Mouse (Mus musculus) gastrocnemius, postnatal 10 days (tissue): ENCODE measurements around the gene Eef2. TPM values are rescaled to one million over a fixed set of nuclear protein-coding genes. Genes with fewer than 3 reads are reported as not detected.

Experiments used
- DNase-seq: peaks from one replicate; pipeline ENCODE4 v3.0.0; 2021; ENCODE audit warnings: mixed read lengths
- long read RNA-seq, 2 experiments: library from polyadenylated mRNA; stranded (forward); transcript quantifications; one replicate each; pipeline ENCODE4 v2.0.0; 2021
- total RNA-seq, 2 experiments: library from RNA; stranded (reverse); gene quantifications; 2 replicates each; pipeline ENCODE4 v1.2.3; 2021

Gene Eef2
- total RNA-seq = 1,000 to 10,000 TPM in 1 of 2 experiments, 100 to 1,000 TPM in 1; 974 to 1,018 TPM
- long read RNA-seq, experiment 1, transcript Eef2-201 (14 exons, 3,089 nt) = major isoform, 606 of 812 reads
- long read RNA-seq, experiment 1, partial matches to known transcripts = 191 of 812 reads
- long read RNA-seq, experiment 1, other reads (novel, unspliced or antisense) = 15 of 812 reads
- long read RNA-seq, experiment 2, transcript Eef2-201 (14 exons, 3,089 nt) = major isoform, 444 of 673 reads
- long read RNA-seq, experiment 2, partial matches to known transcripts = 207 of 673 reads
- long read RNA-seq, experiment 2, other reads (novel, unspliced or antisense) = 22 of 673 reads

DNA sequence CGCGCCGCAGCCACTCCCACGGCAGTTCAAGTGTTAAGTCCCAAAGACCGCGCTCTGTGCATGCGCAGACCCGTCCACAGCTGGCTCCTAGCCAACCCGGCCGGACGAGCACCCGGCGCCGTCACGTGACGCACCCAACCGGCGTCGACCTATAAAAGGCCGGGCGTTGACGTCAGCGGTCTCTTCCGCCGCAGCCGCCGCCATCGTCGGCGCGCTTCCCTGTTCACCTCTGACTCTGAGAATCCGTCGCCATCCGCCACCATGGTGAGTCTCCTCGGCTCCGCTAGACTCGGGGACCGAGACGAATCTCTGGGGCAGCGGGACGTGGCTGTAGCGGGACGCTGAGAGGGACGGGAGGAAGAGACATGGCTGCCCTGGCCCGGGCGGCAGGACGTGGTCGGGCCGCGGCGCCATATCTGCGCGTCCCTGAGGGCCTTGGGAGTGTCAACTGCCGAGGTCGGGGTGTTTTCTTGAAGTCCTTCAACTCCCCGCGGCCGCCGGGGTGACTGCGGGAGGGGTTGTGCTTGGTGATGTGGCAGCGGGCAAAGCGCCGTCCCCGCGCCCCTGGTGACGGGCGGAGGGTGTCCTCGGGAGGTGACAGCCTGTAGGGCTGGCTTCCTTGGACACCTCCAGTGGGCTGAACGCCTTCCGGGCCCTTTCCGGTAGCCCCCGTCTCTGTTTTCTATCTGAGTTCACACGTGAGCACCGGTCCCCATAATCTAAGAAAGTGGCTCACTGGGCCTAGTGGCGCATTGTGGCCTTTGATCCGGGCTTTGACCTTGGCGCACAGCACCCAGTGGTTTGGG lies at the start of gene Eef2:
Gene Eef2, plus strand, starts transcription at position 166 of the 806 bp plus-strand sequence.
- DNase-seq = peak; percentile 100

DNA sequence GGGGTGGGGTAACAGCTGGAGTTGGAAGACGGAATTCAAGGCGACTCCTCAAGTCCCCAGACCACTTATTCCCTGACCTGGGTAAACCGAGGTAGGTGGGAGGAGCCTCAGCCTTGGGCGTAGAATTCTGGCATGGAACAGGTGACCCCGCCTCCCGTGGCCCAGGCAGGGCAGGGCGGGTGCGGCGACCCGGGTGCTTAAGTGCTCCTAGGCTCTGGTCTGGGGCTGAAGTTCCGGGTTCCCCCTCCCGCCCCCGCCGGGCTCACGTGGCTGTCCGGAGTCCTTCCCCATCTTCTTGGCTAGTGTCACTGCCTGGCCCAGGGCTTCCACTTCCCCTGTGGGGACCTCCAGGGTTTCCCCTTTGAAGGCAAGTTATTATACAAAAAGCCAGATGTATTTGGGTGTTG lies 42.2 kb upstream of the Eef2 start:
- peak; percentile 63 for DNase-seq

DNA sequence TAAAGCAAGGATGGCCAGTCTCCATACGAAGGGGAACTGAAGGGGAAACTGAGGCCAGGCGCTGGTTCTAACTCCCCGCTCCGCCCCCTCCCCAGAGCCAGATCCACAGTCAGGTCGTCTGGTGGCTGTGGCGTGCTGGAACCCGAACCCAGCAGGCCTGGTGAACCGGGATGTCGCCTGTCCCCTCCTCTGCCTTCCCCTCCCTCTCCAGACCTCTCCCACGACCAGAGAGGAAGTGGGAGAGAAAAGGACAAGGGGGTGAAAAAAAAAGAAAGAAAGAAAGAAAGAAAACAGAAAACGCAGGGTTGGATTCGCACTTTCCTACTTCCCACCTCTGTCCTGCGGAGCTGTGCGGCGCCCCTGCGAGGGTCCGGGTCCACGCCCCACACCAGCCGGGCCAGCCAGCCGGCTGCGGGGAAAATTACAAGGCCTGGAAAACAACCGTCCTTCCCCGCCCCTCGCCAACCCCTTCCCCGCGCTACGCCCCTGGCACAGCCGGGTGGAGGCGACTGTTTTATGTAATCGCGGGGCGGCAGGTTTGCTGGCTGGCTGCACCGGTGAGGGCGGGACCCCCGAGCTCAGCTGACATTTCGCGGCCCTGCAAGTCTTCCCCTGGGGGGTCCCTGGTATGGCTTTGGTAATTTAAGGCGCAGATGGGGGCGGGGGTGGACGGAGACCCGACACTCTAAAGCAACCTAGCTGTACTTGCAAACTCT lies 41.3 kb upstream of the Eef2 start, which contains the start of gene Zbtb7a:
Gene Zbtb7a, plus strand, starts transcription at position 255 of the 716 bp plus-strand sequence.
- DNase-seq = peak; percentile 48

DNA sequence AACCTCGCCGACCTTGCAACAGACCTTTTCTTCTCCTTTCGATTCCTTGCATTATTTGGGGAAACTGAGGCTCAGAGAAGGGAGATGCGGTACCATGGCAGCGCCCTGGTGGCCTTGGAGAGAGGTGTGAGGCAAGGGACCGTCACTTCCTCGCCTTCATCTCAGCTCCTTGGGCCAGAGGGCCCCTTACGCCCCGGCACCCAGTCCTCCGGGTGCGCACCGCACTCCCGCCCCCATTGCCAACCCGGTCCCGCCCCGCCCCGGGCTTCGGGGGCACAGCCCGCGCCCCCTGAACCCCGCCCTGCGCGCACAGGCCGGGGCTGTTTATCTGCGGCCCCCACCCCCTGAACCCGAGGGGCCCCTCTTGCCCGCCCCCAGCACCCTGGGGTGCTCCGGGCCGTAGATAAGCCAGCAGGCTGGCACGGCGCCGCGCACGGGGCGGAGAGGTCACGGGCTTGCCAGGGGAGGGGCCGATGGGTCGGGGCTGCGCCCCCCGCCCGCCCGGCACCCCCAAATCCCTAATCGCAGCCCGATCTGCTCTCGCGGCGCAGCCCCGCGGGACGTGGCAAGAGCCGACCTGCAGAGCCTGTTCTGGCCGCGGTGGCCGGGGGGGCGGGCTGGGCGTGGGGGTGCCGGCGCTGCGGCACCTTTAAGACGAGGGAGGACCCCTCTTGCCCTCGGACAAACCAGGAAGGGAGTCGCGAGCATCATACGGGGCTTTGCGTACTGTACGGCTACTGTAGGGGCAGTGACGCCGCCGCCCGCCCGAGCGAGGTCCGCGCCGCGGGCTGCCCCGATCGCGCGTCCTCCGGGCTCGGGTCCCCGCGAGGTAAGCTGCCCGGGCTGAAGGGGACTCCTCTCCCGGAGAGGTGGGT lies 40.4 kb upstream of the Eef2 start:
- peak; percentile 73 for DNase-seq

DNA sequence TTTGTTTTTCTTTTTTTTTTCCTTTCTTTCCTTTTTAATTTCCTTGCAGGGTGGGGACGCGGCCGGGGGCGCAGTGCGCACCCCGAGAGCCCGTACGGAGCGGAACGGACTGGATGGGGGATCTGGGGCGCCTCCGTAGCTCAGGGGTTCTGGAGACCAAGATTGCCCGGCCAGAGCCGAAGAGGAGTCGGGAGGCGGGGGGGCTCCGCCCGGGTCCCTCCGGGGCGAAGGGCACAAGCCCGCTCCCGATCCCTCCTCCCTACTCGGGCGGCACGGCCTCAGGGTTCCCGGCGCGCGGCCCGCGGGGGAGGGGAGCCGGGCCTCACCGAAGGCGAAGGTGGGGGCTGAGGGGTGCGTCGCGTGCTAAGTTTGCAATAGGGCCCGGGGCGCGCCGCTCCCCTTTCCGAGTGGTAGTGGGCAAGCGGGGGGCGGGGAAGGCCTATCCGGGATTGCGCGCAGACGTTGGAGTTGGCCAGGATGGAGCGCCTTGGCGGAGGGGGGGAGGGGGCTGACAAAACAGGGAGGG lies 39.7 kb upstream of the Eef2 start:
- DNase-seq = peak; percentile 86

DNA sequence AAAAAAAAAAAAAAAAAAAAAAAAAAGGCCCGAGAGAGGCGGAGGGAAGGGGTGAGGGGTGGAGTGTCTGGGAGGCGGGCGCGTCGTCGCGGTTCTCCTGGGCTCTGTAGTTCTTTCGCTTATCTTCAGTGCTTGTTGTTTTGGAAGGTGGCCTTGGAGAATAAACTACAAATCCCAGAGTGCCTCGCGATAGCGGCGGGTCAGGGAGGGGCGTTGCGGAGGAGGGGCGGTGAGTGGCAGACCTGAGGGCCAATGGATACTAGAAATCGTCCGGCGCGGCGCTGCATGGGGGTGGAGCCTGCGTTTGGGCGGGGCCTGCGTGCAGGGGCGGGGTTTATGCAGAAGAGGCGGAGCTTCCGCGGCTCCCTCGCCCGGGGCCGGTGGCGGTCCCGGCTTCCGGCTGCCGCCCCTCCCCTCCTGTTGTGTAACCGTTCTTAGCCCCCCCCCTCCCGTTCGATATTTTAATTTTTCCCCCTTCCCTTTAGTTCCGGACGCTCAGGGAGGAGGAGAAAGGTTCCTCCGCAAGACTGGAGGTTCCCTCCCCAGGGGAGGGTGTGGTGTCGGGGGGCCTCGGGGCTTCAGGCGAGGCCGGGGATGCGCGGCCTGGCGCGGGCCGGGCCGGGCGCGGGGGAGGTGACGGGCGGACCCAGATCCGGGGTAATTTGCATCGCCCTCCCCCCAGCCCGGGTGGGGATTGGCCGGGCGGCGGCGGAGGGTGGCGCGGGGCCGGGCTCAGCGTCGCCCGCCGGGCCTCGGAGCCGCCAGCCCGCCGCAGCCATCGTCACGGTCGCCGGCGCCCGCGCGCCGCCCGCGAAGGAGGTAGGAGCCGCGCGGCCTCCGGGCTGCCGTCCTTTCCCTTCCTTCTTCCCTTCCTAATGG lies 38.9 kb upstream of the Eef2 start:
- DNase-seq = peak; percentile 100

DNA sequence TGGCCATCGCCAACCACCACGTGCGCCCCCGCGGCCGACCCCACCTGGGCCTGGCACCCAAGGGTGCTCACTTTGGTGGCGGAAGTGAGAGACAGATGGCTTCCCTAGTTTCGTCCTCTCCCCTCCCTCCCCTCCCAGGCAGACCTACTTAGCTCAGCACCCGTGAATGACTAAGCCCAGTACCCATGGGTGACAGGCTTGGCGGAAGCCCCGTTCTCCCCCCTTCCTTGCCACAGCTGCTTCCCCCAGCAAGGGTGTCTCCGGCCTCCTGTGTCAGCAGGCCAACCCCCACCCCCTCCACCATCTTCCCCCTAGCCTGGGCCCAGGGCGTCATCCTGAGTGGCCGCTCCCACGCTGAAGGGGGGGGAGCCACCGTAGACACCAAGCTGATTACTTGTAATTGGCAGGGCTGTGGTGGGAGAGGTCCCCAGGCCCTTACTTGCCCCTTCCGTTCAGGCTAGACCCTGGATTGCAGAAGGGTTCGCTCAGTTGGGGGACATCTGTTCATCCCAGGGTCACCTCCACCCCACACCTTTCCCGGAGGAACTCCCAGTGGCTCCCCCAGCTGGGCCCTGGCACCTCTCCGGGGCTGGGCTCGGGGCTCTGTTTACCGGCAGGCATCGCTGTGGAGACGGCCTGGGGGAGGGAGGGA lies 38.2 kb upstream of the Eef2 start:
- peak; percentile 57 for DNase-seq

DNA sequence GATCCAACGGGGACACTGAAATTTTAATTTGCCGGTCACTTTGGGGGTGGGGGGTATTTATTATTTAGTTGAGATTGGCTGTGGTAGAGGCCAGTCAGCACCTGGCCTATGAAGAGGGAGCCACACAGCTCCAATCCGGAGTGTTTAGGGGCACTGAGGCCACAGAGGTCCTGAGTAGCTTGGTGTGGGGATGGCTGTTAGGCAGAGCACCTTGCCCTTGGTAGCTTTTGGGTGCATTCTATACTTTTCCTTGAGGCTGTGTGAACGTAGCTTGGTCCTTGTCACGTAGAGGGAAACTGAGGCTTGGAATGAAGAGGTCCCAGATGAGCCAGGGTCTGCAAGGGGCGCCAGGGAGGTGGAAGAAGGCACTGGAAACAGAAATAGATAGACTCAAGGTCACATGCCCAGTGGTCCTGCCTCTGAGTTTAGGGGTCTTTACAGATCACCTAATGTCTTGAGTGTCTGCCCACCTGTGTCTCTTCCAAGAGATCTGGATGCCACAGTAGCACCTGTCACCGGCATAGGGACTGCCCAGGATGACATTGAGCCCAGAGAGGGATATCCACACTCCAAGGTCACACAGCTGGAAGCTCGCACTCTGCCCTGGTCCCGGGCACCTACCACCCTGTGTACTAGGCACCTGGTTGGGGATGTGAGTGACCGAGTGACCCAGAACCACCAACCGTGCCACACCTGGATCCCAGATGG lies 37.5 kb upstream of the Eef2 start:
- no peak for DNase-seq

DNA sequence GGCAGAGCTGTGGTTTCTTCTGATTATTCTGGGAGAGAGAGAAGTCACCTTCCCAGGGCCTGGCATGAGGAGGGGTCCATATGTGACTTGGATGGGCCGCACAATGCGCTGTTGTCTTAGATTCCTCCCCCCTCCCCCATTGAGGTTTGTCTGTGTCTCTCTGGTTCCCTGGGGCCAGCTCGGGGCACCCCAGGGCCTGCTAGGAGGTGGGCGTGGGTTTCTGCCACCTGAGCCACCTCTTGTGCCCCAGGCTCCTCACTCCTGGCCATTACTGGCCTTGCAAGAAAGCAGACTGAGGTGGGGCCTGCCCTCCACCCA lies 36.9 kb upstream of the Eef2 start:
- no peak for DNase-seq

DNA sequence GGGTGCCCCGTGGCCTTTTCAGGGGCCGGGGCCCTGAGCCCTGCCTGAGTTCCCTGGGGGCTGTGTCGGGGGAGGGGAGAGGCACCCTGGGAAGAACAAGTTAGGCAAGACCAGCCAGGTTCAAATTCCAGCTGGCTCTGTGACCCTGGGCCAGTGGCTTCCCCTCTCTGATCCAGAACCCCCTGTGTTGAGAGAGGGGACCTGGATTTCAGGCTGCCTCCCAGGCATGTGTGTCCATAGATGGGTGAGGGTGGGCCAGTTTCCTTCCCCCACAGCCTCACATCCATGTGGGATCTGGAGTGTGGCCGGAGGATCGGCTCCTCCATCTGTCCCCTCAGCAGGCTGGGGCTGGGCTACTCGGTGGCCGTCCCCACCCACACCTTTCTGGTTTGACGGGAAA lies 36.4 kb upstream of the Eef2 start:
- DNase-seq = no peak

DNA sequence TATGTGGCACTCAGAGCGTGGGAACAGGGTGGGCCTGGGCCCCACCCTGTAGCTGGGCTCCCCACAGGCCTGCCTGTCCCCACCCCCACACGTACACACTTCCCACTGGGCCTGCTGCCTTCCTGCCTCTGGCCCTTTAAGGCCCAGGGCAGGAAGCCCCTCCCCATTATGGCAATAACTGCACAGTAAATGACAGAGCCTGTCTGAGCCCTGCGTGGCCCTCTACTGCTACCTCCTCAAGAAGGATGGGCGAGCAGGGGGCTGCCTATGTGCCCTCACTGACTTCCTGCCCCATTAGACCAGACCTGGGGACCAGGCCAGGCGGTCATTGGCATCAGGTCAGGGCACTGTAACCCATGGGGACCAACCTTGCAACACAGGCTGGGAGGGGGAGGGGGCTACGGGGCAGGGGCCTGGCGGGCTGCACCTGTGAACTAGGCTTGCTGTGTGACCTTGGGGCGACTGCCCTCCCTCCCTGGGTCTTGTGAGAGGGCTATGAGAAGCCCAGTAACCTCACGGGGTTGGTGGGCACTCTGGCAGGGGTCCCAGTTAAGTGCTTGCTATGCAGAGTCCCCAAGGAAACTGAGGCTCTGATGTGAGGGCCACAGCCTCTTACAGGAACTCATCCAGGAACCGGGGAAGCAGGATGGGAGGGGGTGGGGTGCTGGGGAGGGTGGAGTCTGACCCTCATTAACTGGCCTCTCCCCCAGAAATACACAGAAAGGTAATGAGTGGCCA lies 35.5 kb upstream of the Eef2 start:
- DNase-seq = no peak

DNA sequence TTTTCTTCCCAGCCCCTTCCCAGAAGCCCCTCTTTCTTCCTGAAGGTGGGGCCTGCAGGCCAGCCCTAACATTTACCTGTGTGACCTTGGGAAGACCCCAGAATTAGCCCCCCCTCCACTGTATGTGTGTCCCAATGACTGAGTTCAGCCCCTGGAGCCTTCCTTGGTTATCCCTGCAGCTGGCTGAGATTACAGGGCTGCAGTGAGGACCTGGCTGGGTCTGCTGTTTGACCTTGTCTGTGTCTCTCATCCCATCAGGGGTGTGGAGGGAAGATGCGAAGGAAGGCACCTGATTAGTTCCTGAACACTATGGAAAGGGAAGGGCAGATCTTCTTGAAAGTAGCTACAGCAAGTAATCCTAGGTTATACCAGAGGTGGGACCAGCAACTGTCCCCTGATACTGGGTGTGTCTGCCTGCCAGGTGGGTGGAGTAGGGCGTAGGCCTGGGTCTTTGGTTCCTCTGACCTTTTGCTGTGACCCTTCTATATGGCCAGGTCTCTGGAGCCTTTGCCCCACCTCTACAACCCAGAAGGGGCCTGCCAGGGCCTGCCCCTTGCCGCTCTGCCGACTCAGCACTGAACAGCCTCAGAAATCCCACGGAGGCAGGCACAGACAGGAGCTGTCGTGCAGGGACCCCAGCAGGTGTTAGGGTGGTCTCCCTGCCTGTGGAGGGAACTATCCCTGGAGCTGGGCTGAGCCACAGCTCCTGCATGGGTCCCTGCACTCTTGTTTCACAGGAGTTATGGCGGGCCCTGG lies 34.8 kb upstream of the Eef2 start:
- no peak for DNase-seq

DNA sequence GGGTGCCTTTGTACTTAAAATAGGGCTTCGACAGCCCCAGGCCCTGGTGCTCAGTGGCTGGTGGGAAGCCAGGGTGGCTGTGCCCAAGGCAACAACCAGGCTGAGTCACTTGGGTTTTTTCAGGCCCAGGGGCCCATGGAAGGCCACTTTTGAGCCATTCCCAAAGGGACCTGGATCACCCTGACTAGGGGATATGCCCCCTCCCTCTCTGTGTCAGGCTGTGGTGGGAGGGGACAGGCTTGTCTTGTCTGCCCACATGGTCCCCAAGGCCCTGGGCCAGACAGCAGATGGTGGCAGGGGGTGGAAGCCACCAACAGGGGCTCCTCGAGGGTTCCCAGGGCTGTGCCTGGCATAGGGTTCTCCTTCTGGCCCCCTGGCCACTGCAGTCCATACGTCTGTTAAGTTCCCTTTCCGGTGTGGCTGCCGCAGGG lies 33.9 kb upstream of the Eef2 start:
- no peak for DNase-seq

DNA sequence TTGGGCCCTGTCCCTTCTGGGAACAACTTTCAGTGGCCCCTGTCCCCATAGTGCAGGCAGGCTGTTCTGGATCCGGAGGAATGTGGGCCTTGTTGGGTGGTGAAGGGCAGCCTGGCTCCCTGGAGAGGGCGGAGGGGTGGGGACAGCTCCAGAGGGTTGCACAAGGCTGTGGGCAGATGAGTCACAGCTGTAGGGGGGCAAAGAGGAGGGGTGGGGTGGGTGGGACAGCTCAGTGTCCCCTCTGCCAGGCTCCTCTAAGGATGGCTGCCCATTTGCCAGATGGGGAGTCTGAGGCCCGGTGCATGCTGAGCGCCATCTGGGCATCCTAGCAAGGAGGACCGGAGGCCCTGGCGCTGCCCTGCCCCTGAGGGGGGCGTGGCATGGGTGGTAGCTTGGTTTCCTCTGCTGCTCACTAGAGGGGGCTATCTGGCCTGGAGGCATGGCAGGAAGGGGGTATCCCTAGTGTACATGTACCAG lies 33.2 kb upstream of the Eef2 start:
- no peak for DNase-seq

DNA sequence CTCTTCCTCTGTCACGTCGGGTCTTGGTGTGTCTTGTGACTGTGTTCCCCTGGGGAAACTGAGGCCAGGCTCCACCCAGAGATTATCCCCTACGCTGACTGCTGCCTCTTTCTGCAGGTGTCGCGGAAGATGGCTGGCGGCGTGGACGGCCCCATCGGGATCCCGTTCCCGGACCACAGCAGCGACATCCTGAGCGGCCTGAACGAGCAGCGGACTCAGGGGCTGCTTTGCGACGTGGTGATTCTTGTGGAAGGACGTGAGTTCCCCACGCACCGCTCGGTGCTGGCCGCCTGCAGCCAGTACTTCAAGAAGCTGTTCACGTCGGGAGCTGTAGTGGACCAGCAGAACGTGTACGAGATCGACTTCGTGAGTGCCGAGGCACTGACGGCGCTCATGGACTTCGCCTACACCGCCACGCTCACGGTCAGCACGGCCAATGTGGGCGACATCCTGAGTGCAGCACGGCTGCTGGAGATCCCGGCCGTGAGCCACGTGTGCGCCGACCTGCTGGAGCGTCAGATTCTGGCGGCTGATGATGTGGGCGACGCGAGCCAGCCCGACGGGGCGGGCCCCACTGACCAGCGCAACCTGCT lies 32.5 kb upstream of the Eef2 start:
- no peak for DNase-seq

DNA sequence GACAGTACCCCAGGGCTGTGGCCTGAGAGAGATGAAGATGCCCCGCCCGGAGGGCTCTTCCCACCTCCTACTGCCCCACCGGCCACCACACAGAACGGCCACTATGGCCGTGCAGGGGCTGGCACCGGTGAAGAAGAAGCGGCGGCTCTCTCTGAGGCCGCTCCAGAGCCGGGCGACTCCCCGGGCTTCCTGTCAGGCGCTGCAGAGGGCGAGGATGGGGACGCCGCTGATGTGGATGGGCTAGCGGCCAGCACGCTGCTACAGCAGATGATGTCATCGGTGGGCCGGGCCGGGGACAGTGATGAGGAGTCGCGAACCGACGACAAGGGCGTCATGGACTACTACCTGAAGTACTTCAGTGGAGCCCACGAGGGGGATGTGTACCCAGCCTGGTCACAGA lies 31.8 kb upstream of the Eef2 start:
- no peak for DNase-seq

DNA sequence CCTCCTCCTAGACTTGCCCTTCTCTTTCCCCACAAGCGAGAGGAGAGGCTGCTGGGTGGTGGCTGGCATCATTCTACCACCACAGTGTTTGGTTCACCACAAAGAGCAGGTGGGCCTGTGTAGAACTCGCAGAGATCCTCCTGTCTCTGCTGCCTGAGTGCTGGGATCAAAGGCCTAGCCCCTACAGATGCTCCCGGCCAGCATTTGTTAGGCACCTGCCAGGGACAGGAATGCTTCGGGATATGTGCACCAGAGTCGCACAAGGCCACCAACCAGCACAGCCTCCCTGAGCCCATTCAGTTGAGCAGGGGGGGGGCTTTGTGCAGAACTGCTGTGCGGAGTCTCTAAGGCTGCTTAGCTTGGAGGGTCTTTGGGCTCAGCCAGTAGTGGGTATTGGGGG lies 31.1 kb upstream of the Eef2 start:
- no peak for DNase-seq
